Mouse (Mus musculus): ENCODE data around the gene Nrap.

DNA sequence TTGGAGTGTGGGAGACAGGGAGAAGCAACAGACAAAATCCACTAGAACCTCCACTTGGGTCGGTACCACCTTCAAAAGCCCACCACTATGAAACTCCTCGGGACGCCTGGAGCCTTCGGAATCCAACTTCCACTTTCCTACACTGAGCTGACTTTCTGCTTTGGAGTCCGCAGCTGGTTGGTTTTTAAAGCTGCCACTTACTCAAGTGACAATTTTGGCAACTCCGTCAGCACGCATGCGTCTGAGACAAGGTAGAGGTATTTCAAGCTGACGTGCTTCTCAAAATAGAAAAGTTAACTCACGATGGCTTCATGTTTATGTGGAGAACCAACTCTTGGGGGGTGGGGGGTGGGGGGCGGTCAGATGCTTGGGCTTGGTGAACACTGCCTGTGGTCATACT is at the start of gene Nrap:
- no peak for TF ChIP-seq CTCF (conservative IDR thresholded peaks at IDR 0.05; ENCODE audit: low read length)
- no peak for TF ChIP-seq POU5F1 (IDR thresholded peaks at IDR 0.05; ENCODE audit: borderline replicate concordance, low read length)
- no peak for TF ChIP-seq NANOG (IDR thresholded peaks at IDR 0.05; ENCODE audit: borderline replicate concordance, low read length)

All from E14TG2a.4 (cell line).